Comparison of ENCODE assay signal across 21 mouse cellular contexts in the genomic region with DNA sequence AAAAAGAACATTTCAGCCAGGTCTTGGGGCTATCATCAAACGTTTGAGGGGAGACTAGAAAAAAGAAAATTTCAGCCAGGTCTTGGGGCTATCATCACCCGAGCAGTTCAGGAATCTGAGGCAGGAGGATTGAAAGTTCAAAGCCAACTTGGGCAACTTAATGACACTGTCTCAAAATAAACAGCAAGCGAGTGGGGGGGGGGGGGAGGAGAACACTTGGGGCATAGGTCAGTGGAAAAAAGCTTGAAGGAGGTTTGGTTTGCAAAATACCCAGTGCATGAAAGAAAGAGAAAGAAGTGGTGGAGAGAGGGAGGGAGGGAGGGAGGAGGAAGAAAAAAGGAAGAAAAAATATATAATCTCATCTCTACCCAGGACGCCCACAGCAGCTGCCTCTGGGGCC. TPM values are rescaled to one million over a fixed set of nuclear protein-coding genes. Genes with fewer than 3 reads are reported as not detected.
DNase-seq lines count a peak whose midpoint lies in the region; ATAC-seq and TF ChIP-seq lines count a peak whose summit lies in the region.
"Had no signal": no experiment of that assay in that cellular context is flagged by ENCODE, and none has a peak within 500 bp of the region (broad histone marks: within the 10 kb centered on the region; RNA-seq: fewer than 3 reads in every experiment).

No protein-coding gene starts in this region.

- TF ChIP-seq CTCF in intestine, postnatal 0 days (IDR thresholded peaks at IDR 0.05; ENCODE audit: low read depth) = no peak

- 0 out of 2 replicates have a peak overlapping the region, but pooled peaks have one; percentile 26 for H3K27ac ChIP-seq in forebrain, embryonic 12.5 days
- H3K27ac ChIP-seq in forebrain, embryonic 16.5 days (ENCODE audit: low read length) = no peak overlapping the region
- H3K27ac ChIP-seq in intestine, embryonic 16.5 days (ENCODE audit: low read length) = no peak overlapping the region
- no peak overlapping the region for H3K27ac ChIP-seq in intestine, postnatal 0 days (ENCODE audit: low read depth, low read length)
- H3K27ac ChIP-seq: embryonic facial prominence, embryonic 15.5 days; heart, adult 2 months; heart, embryonic 15.5 days; hindbrain, embryonic 15.5 days; intestine, embryonic 15.5 days had no signal

- H3K9ac ChIP-seq in forebrain, embryonic 12.5 days = no peak overlapping the region
- no peak overlapping the region for H3K9ac ChIP-seq in forebrain, embryonic 16.5 days (replicated peaks; ENCODE audit: low read depth, low read length)
- H3K9ac ChIP-seq in intestine, embryonic 16.5 days (ENCODE audit: low read depth, low read length) = 0 out of 2 replicates have a peak overlapping the region, but pooled peaks have one; percentile 5
- H3K9ac ChIP-seq in intestine, postnatal 0 days (ENCODE audit: low read depth, low read length) = no peak overlapping the region
- H3K9ac ChIP-seq: embryonic facial prominence, embryonic 15.5 days; heart, embryonic 15.5 days; hindbrain, embryonic 15.5 days; intestine, embryonic 15.5 days had no signal

- ATAC-seq in forebrain, embryonic 12.5 days (ENCODE audit: low FRiP score) = no peak
- no peak for ATAC-seq in forebrain, embryonic 16.5 days
- no peak for ATAC-seq in intestine, embryonic 16.5 days
- ATAC-seq in intestine, postnatal 0 days = no peak
- ATAC-seq: intestine, embryonic 15.5 days had no signal

- peak; percentile 37 for DNase-seq in thymus, postnatal 0 days (ENCODE audit: low spot score)
- DNase-seq in thymus, adult 18-20 months = no peak
- DNase-seq in cerebellum, adult 8-10 months = no peak
- DNase-seq: adrenal gland, adult 8-10 months; adrenal gland, postnatal 36 days; cerebellum, adult 2 months; cerebellum, postnatal 14 days; embryo, embryonic 11 days; gastrocnemius, postnatal 10 days; heart, adult 2 months; heart, postnatal 14 days had no signal

- 55% methylated on average over 4 of the region's 4 CpGs for WGBS in forebrain, embryonic 12.5 days
- 60% methylated on average over 4 of the region's 4 CpGs for WGBS in forebrain, embryonic 16.5 days
- WGBS in intestine, embryonic 16.5 days = 45% methylated on average over 4 of the region's 4 CpGs
- 28% methylated on average over 4 of the region's 4 CpGs for WGBS in intestine, postnatal 0 days

- no peak overlapping the region for H3K4me2 ChIP-seq in forebrain, embryonic 12.5 days
- no peak overlapping the region for H3K4me2 ChIP-seq in forebrain, embryonic 16.5 days (ENCODE audit: low read length)
- no peak overlapping the region for H3K4me2 ChIP-seq in intestine, embryonic 16.5 days (ENCODE audit: low read depth, low read length)
- H3K4me2 ChIP-seq in intestine, postnatal 0 days (replicated peaks; ENCODE audit: low read depth) = no peak overlapping the region
- H3K4me2 ChIP-seq: embryonic facial prominence, embryonic 15.5 days; heart, embryonic 11.5 days; heart, embryonic 15.5 days; hindbrain, embryonic 15.5 days; intestine, embryonic 15.5 days had no signal

- H3K4me1 ChIP-seq in forebrain, embryonic 12.5 days = peaks cover 55% of the 10 kb centered on the region
- H3K4me1 ChIP-seq in forebrain, embryonic 16.5 days (replicated peaks; ENCODE audit: control insufficient read depth, insufficient read depth, low read length) = peaks cover 25% of the 10 kb centered on the region
- H3K4me1 ChIP-seq in intestine, embryonic 16.5 days (ENCODE audit: control insufficient read depth, insufficient read depth, low read length) = peaks cover 36% of the 10 kb centered on the region
- peaks cover 10% of the 10 kb centered on the region; the same call in 1 of the 2 replicates for H3K4me1 ChIP-seq in intestine, postnatal 0 days (replicated peaks; ENCODE audit: control insufficient read depth, insufficient read depth, low read length)

- no peak overlapping the region for H3K4me3 ChIP-seq in forebrain, embryonic 12.5 days (replicated peaks)
- H3K4me3 ChIP-seq in forebrain, embryonic 16.5 days (replicated peaks; ENCODE audit: low read length) = no peak overlapping the region
- H3K4me3 ChIP-seq in intestine, embryonic 16.5 days (ENCODE audit: low read length) = no peak overlapping the region
- H3K4me3 ChIP-seq in intestine, postnatal 0 days (ENCODE audit: low read depth, low read length) = no peak overlapping the region
- H3K4me3 ChIP-seq: embryonic facial prominence, embryonic 15.5 days; erythroblast, embryonic 14.5 days; heart, adult 2 months; heart, embryonic 15.5 days; hindbrain, embryonic 15.5 days; intestine, embryonic 15.5 days had no signal

- no peaks in the 10 kb centered on the region for H3K9me3 ChIP-seq in forebrain, embryonic 12.5 days
- H3K9me3 ChIP-seq in forebrain, embryonic 16.5 days (ENCODE audit: control insufficient read depth, low read length) = no peaks in the 10 kb centered on the region
- no peaks in the 10 kb centered on the region for H3K9me3 ChIP-seq in intestine, embryonic 16.5 days (ENCODE audit: control insufficient read depth, low read length)
- no peaks in the 10 kb centered on the region for H3K9me3 ChIP-seq in intestine, postnatal 0 days (ENCODE audit: control insufficient read depth)
- H3K9me3 ChIP-seq: embryonic facial prominence, embryonic 15.5 days; heart, embryonic 15.5 days; hindbrain, embryonic 15.5 days; intestine, embryonic 15.5 days had no signal

- H3K27me3 ChIP-seq in forebrain, embryonic 12.5 days = 0 out of 2 replicates have a peak, but pooled peaks cover 5% of the 10 kb centered on the region
- H3K27me3 ChIP-seq in forebrain, embryonic 16.5 days (replicated peaks; ENCODE audit: control insufficient read depth, insufficient read depth, low read length) = no peaks in the 10 kb centered on the region
- no peaks in the 10 kb centered on the region for H3K27me3 ChIP-seq in intestine, embryonic 16.5 days (replicated peaks; ENCODE audit: control insufficient read depth, insufficient read depth, low read length)
- no peaks in the 10 kb centered on the region for H3K27me3 ChIP-seq in intestine, postnatal 0 days (replicated peaks; ENCODE audit: control insufficient read depth, insufficient read depth, low read length)
- H3K27me3 ChIP-seq: embryonic facial prominence, embryonic 15.5 days; heart, embryonic 15.5 days; hindbrain, embryonic 15.5 days; intestine, embryonic 15.5 days had no signal

- H3K36me3 ChIP-seq in forebrain, embryonic 12.5 days (replicated peaks) = no peaks in the 10 kb centered on the region
- H3K36me3 ChIP-seq in forebrain, embryonic 16.5 days (ENCODE audit: control insufficient read depth, insufficient read depth) = no peaks in the 10 kb centered on the region
- no peaks in the 10 kb centered on the region for H3K36me3 ChIP-seq in intestine, embryonic 16.5 days (ENCODE audit: control insufficient read depth, insufficient read depth, low read length)
- H3K36me3 ChIP-seq in intestine, postnatal 0 days (ENCODE audit: control insufficient read depth, insufficient read depth) = no peaks in the 10 kb centered on the region
- H3K36me3 ChIP-seq: embryonic facial prominence, embryonic 15.5 days; heart, embryonic 15.5 days; hindbrain, embryonic 15.5 days; intestine, embryonic 15.5 days had no signal

RNA-seq across cellular contexts. Expression of a gene that starts 9.1 kb away (rescaled TPM):
- polyA plus RNA-seq in forebrain, embryonic 12.5 days (2016; fragmentation: Nextera tagmentation; extraction: Ambion mirVana) = 10.9 and 12.7 TPM in 2 replicates
- 15.3 and 16.1 TPM in 2 replicates for polyA plus RNA-seq in forebrain, embryonic 16.5 days (2015; fragmentation: Nextera tagmentation; extraction: Ambion mirVana)
- polyA plus RNA-seq in intestine, embryonic 16.5 days (2015; fragmentation: Nextera tagmentation; extraction: Ambion mirVana) = 17.8 and 18.1 TPM in 2 replicates
- polyA plus RNA-seq in intestine, postnatal 0 days (2015; fragmentation: Nextera tagmentation; extraction: Ambion mirVana) = 7.7 and 8.4 TPM in 2 replicates
- 9.0 and 9.2 TPM in 2 replicates for polyA plus RNA-seq in thymus, postnatal 0 days (2015; fragmentation: Nextera tagmentation; extraction: Ambion mirVana)

RNA-seq across cellular contexts. Expression of a gene that starts 53.0 kb away (rescaled TPM):
- 148 and 282 TPM in 2 replicates for polyA plus RNA-seq in forebrain, embryonic 12.5 days (2016; fragmentation: Nextera tagmentation; extraction: Ambion mirVana)
- polyA plus RNA-seq in forebrain, embryonic 16.5 days (2015; fragmentation: Nextera tagmentation; extraction: Ambion mirVana) = 119 and 147 TPM in 2 replicates
- polyA plus RNA-seq in intestine, embryonic 16.5 days (2015; fragmentation: Nextera tagmentation; extraction: Ambion mirVana) = 248 and 262 TPM in 2 replicates
- 166 and 169 TPM in 2 replicates for polyA plus RNA-seq in intestine, postnatal 0 days (2015; fragmentation: Nextera tagmentation; extraction: Ambion mirVana)
- polyA plus RNA-seq in thymus, postnatal 0 days (2015; fragmentation: Nextera tagmentation; extraction: Ambion mirVana) = 94.3 and 127 TPM in 2 replicates
